Mouse (Mus musculus): Measurements from ENCODE around the gene Defb22.

Defb22 gene

DNA sequence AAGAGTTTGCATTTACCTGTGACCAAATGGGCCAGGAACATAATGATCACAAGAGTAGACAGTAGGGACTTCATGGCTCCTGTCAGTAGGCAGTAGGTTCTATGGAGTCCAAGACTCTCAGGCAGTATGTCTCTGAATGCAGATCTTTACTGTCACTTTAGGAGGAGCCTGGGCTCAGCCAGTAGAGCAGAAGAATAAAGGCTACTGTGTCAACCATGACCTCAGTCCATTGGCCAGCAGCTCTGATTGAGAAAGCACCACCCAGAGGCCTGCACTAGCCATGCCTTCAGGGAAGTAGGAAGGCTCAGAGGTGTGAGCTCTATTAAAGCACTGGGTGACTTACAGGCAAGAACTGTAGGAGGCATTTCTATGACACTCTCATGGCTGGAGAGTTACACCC is at the start of gene Defb22:
Gene Defb22 (minus strand): TSS at position 101 of the 400 bp plus-strand sequence.
- DNase-seq = no peak

DNA sequence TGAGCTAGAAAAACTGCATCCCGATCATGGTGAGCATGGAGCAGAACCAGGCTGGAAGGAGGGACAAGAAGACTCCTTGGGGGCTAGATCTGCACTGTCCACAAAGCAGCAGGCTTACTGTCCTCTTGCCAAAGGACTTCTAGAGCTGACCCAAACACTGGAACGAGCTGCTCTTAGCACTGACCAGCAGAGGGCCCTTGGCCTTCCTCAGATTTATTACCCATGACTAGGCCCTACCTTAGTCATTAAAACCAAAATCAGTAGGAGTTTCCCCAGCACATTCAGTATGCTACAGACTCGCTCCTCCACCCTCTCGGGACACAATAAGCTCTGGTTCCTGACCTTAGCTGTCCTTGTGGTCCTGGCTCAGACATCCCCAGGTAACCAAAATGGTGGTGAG is 28.0 kb upstream of the Defb22 start, which contains the start of gene Defb28:
Gene Defb28 (plus strand): TSS at position 275 of the 400 bp plus-strand sequence.
- DNase-seq = no peak

GRCm38 (mm10) chr2:152516084-152516483 is 26.1 kb upstream of the Defb22 start:
- DNase-seq = no peak

- DNase-seq = no peak
Observed at GRCm38 (mm10) chr2:152511592-152511991, 21.7 kb upstream of the Defb22 start, which contains the start of gene Defb26. TSS of gene Defb26 (minus strand) at chr2:152511692.

DNA sequence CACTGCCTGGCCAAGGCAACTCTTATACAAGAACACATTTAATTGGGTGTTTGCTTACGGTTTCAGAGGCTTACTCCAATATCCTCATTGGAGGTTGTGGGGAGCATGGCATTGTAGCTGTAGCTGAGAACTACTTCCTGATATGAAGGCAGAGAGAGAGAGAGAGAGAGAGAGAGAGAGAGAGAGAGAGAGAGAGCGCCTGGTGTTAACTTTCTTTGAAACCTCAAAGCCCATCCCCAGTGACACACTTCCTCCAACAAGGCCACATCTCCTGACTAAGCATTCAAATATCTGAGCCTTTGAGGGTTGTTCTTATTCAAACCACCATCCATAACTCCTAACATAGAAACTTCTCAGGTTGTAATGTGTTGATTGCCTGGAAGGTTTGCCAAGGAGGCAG is 14.0 kb upstream of the Defb22 start:
- no peak for DNase-seq

DNA sequence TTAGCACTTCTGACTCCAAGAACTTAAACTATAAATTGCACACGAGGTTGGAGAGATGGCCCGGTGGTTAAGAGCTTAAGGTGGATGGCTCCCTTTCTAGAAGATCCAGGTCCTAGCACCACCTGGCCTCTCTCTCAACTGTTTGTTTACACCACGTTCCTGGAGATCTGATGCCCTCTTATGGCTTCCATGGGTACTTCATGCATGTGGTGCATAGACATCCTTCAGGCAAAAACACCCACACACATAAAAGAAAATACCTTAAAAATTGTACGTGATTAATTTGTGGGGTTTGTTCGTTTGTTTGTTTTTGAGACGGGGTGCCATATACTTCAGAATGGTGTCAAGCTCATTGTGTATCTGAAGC is 10.9 kb upstream of the Defb22 start:
- DNase-seq = no peak

- DNase-seq = no peak
Observed at GRCm38 (mm10) chr2:152500204-152500862, 10.4 kb upstream of the Defb22 start.

DNA sequence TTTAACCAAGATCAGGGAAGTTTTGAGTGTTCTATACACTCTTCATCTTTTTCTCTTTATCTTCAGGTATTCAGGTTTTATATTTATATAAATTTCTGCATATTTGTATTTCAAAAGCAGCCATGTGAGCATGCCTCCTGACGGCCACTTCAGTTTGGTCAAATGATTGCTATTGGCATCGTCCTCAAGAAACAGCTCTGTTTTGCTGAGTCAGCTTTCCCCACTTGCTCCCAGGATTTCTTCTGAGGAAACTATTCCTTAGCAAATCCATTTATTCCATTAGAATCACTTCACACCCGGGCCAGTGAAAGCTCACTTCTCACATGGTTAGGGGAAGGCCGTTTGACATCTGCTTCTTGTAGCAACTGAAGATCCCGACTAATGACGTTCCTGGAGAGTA is 8.1 kb upstream of the Defb22 start:
- no peak for DNase-seq

GRCm38 (mm10) chr2:152493151-152493550 is 3.2 kb upstream of the Defb22 start:
- no peak for DNase-seq

DNA sequence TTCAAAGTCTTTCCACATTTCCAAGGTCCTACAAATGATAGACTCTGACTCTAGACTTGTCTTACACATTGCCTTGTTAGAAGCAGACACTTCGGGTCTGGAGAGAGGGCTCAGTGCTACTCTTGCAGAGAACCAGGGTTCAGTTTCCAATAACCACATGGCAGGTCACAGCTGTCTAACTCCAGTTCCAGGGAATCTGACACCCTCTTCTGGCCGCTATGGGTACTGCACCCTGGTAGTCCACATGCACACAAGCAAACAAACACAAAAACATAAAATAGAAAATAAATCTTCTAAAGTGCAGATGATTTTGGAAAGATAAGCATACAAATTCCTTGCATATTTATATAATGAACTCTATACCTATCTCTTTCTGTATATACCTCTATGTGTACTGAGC is 2.9 kb downstream of the Defb22 start:
- peak; percentile 43 for DNase-seq

DNA sequence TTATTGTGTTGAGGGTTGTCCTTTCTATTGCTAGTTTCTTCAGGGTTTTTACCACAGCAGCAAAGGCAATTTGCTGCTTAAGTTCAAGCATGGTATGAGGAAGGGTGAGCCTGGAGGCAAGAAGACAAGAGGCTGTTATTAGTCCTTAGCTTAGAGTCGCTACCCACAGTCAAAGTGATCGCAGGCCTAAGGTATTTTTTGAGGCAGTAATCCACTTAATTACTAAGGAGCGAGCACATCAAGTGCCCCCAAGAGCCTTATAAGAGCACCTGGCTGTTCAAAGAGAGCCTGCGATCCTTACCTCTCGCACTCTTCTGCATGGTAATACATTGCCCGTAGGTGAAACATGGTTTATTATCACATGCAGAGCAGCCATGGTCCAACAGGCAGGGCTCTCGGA is 8.2 kb downstream of the Defb22 start:
- no peak for DNase-seq

DNA sequence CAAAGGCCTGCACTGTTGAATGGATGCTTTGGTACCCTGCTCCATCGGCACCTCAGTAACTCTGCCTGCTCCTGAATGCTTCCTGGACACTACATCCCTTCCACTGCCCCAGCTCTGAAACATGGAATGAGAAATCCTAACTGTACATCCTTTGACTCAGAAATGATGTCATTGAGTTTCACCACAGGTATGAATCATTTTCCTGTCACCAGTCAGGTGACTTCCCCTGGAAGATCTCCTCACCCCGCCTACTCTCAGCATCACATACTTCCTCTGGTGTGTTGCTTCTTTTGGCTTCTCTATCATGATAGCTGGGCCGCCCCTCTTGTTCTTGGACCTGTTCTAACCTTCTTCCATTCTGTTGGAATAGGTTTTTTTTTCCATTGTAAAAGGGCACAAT is 9.1 kb downstream of the Defb22 start:
- DNase-seq = no peak

DNA sequence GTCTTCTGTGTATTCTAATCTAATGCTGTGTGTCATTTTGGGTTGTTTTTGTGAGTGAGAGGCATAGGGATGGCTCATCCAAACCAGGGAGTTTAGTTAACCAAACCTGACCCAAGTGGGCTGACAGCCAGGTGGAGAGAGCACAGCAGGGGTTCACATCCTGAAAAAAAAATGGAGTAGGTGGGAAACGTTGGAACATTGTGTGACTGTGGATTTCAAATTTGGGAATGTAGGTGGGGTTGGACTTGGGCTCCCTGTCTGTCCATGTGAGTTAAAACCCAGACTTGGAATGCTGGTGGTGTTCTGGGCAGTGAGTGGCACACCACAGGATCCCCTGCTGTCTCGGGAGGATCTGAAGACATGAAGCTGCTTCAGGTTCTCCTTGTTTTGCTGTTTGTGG is 13.2 kb downstream of the Defb22 start, which contains the start of gene Defb20:
Gene Defb20 (plus strand): TSS at position 301 of the 400 bp plus-strand sequence.
- DNase-seq = no peak

DNA sequence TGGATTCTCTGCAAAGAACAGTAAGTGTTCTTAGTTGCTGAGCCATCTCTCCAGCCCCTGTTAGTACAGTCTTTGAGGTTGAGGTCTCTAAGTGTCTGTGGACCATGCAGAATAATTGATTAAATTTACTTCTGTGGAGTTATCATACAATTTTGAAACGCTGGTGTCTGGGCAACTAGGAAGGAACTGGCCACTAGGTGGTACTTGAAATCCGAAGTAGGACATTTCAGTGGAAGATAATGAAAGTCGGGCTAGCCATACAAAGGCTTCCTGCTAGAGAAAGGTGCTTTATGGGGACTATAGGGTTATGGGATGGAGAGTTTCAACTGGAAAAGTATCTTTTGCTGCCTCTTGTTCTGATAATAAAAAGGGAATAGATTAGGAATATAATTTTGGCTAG is 17.5 kb downstream of the Defb22 start:
- DNase-seq = no peak

DNA sequence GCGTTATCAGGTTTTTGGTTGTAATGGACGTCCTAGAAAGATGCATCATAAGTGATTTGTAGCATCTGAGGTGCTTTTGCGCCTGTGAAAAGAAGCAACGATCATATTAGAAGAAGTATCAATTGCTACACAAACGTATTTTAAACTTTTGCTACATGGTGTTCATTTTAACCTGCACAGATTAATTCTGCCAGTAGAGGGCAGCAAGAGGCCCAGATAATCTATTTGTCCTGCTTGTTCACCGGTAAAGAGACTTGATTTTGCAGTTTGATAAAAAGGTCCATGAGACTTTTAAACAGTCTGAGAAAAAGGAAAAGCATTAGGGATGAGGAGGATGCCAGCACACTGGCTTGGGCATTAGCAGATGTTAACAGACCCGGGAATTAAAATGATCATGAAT is 19.0 kb downstream of the Defb22 start:
- peak; percentile 35 for DNase-seq

DNA sequence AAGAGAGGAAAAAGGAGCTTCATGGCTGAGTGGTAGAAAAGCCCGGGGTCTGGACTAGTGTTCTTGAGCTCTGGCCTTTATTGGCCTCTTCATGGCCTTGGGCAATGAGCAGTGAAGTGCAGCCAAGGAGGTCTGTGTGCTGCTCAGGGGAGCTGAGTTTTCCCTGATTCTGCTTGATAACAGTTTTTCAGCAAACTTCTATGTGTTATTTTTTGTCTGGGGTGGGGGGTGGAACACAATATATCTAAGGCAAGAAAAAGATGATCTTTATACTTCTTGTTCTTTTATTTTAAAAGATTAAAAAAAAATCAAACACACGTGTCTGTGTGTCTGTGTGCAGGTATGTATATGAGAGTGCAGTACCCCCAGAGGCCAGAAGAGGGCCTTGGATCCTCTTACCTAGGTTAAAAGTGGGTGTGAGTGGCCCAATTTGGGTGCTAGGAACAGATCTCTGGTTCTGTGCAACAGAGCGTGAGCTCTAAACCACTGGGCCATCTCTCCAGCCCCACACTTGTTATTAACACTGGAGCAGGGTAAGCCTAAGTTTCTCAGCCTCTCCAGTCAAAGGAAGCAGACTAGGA is 25.3 kb downstream of the Defb22 start, which contains the start of gene Defb23:
Gene Defb23 (minus strand): TSS at position 51 of the 581 bp plus-strand sequence.
- DNase-seq = no peak

- DNase-seq = no peak
Observed at GRCm38 (mm10) chr2:152459241-152459640, 30.7 kb downstream of the Defb22 start.

- no peak for DNase-seq
Observed at GRCm38 (mm10) chr2:152452101-152452781, 37.7 kb downstream of the Defb22 start.

GRCm38 (mm10) chr2:152450241-152450640 is 39.7 kb downstream of the Defb22 start:
- DNase-seq = peak; percentile 73

DNA sequence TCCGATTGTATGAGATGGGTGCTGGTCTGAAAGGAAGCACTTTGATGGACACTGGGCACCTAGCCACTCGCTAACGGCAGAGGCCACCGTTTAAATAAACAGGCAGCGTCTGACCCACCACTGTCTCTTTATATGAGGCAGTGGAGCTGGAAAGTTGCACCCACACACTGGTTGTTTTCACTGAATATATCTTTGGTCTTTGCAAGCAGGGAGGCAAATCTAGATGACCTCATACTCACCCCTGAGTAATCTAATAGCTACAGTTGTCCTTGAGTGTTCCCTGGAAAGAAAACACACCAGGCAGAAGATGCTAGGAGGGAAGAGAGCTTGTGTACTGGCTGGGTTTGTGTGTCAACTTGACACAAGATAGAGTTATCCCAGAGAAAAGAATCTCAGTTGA is 42.5 kb downstream of the Defb22 start:
- no peak for DNase-seq

DNA sequence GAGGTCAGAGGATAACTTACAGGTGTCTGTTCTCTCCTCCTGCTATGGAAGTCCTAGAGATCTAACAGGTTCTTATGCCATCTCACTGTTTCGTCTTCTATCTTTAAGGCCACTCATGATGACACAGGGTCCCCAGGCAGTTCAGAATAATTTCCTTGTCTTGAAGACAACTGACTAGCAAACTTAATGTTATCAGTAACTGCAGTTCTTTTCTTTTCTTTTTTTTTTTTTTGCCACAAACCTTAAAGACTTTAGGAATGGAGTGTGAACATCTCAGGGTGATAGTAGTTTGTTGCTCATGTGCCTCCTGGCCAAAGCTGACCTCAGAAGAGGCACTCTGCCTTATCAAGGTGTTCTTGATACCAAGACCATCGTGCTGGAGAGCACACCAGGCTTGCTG is 43.3 kb downstream of the Defb22 start:
- no peak for DNase-seq

DNA sequence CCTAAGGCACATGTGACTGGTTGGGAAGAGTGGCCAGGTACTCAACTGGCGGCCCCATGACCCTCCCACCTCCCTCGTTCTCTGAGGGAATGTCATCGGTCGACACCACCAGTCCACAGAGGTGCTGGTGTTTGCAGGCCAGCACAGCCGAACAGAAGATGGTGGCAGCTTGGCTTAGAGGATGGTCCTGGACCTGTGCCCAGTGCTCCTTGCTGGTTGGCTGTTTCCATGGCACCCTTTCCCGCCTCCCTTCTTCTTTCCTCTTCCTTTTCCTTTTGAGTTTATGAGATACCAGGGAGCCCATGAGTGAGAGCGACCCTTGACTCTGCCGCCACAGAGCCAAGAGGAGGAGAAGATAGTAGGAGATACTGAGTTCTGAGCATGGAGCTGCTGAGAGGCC is 46.7 kb downstream of the Defb22 start:
- no peak for DNase-seq

GRCm38 (mm10) chr2:152442322-152442721 is 47.6 kb downstream of the Defb22 start:
- no peak for DNase-seq

- no peak for DNase-seq
Observed at GRCm38 (mm10) chr2:152439833-152440232, 50.1 kb downstream of the Defb22 start.
